Mouse (Mus musculus) testis, adult 2 months (tissue): ENCODE results near the gene Mcoln2.
"Not testable (repeated sequence)": the region's sequence is repeated elsewhere in the genome, so short reads cannot be mapped to it uniquely, and the experiment has no call there.

ENCODE experiments used
- CTCF ChIP-seq: fragments of 200-500 bp; IDR thresholded peaks from 2 replicates; pipeline ENCODE4 v1.5.1; 2012; ENCODE audit warnings: low read depth, mild to moderate bottlenecking, inconsistent platforms, low read length, moderate library complexity; ENCODE audit not compliant: control insufficient read depth, insufficient read depth, insufficient replicate concordance
- POLR2A ChIP-seq: fragments of 200-500 bp; IDR thresholded peaks from 2 replicates; pipeline ENCODE4 v1.6.1; 2012; ENCODE audit warnings: low read depth, mild to moderate bottlenecking, inconsistent platforms, low read length, moderate library complexity; ENCODE audit not compliant: control insufficient read depth

DNA sequence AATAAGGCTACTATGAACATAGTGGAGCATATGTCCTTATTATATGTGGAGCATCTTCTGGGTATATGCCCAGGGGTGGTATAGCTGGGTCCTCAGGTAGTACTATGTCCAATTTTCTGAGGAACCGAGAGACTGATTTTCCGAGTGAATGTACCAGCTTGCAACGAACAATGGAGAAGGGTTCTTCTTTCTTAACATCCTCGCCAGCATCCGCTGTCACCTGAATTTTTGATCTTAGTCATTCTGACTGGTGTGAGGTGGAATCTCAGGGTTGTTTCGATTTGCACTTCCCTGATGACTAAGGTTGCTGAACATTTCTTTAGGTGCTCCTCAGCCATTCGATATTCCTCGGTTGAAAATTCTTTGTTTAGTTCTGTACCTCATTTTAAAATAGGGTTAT is 60.1 kb downstream of the Mcoln2 start:
- not testable (repeated sequence) for TF ChIP-seq CTCF, POLR2A
